Mouse (Mus musculus) liver, adult 2 months (tissue): ENCODE data around the gene Dnajc19. TPM values are rescaled to one million over a fixed set of nuclear protein-coding genes. Genes with fewer than 3 reads are reported as not detected.
A peak's percentile ranks its signal among the peaks of the same experiment; 100 is the strongest.

ENCODE experiments used
- DNase-seq: peaks from one replicate; pipeline ENCODE4 v3.0.0-alpha.2; 2011; ENCODE audit warnings: low read depth, low spot score; ENCODE audit errors: extremely low read depth
- H3K27ac ChIP-seq: fragments of 200-500 bp; replicated peaks from 2 replicates; pipeline ENCODE4 v1.5.1; 2012; ENCODE audit warnings: low read depth, mild to moderate bottlenecking, control low read depth, inconsistent platforms, low read length; ENCODE audit not compliant: insufficient read depth
- H3K27me3 ChIP-seq: fragments of 200-500 bp; 2 replicates; pipeline ENCODE4 v1.6.1; 2012; ENCODE audit warnings: mild to moderate bottlenecking, moderate library complexity, low read length, inconsistent platforms; ENCODE audit not compliant: control insufficient read depth, insufficient read depth
- H3K36me3 ChIP-seq: fragments of 200-500 bp; 2 replicates; pipeline ENCODE4 v1.6.1; 2012; ENCODE audit warnings: low read length, inconsistent platforms; ENCODE audit not compliant: control insufficient read depth, insufficient read depth
- H3K4me1 ChIP-seq: fragments of 200-500 bp; 2 replicates; pipeline ENCODE4 v1.6.1; 2011; ENCODE audit warnings: low read length; ENCODE audit not compliant: control insufficient read depth, insufficient read depth
- H3K4me3 ChIP-seq: fragments of 200-500 bp; 2 replicates; pipeline ENCODE4 v1.5.1; 2011; ENCODE audit warnings: low read depth, mild to moderate bottlenecking, control low read depth, low read length, moderate library complexity; ENCODE audit not compliant: insufficient read depth
- H3K79me2 ChIP-seq: fragments of 200-500 bp; 2 replicates; pipeline ENCODE4 v1.6.1; 2012; ENCODE audit warnings: inconsistent platforms, mild to moderate bottlenecking, low read length, moderate library complexity; ENCODE audit not compliant: control insufficient read depth, insufficient read depth
- H3K9ac ChIP-seq: fragments of 200-500 bp; 2 replicates; pipeline ENCODE4 v1.6.1; 2012; ENCODE audit warnings: low read depth, mild to moderate bottlenecking, control low read depth, inconsistent platforms, low read length
- CTCF ChIP-seq: fragments of 200-500 bp; IDR thresholded peaks from 2 replicates; pipeline ENCODE4 v1.5.1; 2011; ENCODE audit warnings: low read depth, low read length, control low read depth
- POLR2A ChIP-seq: fragments of 200-500 bp; IDR thresholded peaks from 2 replicates; pipeline ENCODE4 v1.6.1; 2011; ENCODE audit warnings: low read length, control low read depth; ENCODE audit not compliant: insufficient read depth; ENCODE audit errors: extremely low read depth
- WGBS: fragments of 180-500 bp; shearing (Covaris S2); methylation state at CpG from one replicate; pipeline ENCODE4 v1.1.7; 2018; 5-methylcytosine and 5-hydroxymethylcytosine counted together
- polyA plus RNA-seq: library from polyadenylated mRNA; depleted of rRNA; stranded (reverse); fragments of >200 nt; gene quantifications from 2 replicates; pipeline ENCODE4 v1.2.3, GENCODE M21; 2012
- total RNA-seq: library from RNA; depleted of rRNA; stranded (reverse); fragments of >200 nt; gene quantifications from 2 replicates; pipeline ENCODE4 v1.2.3, GENCODE M21; 2014

Dnajc19 gene
- total and polyA plus RNA-seq, 2 experiments: 129 to 160 TPM

GRCm38 (mm10) chr3:34035706-34036105, 45.4 kb downstream of the Dnajc19 start:
- no peak for DNase-seq
- 81% methylated on average over 3 of the region's 3 CpGs for WGBS

GRCm38 (mm10) chr3:34034803-34035202, 46.3 kb downstream of the Dnajc19 start:
- no peak overlapping the region for H3K27ac ChIP-seq
- H3K4me3 ChIP-seq: no peak overlapping the region
- H3K79me2 ChIP-seq: peaks cover 23% of the 10 kb centered on the region; the same call in 1 of the 2 replicates
- no peak overlapping the region for H3K9ac ChIP-seq
- DNase-seq: no peak
- H3K36me3 ChIP-seq: no peaks in the 10 kb centered on the region; the same call in 1 of the 2 replicates
- TF ChIP-seq POLR2A: no peak
- TF ChIP-seq CTCF: no peak
- WGBS: 47% methylated on average over 1 of the region's 1 CpGs
- peaks cover 6% of the 10 kb centered on the region for H3K4me1 ChIP-seq
- no peaks in the 10 kb centered on the region for H3K27me3 ChIP-seq

More at GRCm38 (mm10) chr3:34035706-34036105, 45.4 kb downstream of the Dnajc19 start:
- H3K27me3 ChIP-seq: no peaks in the 10 kb centered on the region
- H3K4me1 ChIP-seq: peaks cover 6% of the 10 kb centered on the region
- peaks cover 4% of the 10 kb centered on the region; the same call in 1 of the 2 replicates for H3K36me3 ChIP-seq
- no peak overlapping the region for H3K9ac ChIP-seq
- TF ChIP-seq POLR2A: no peak
- TF ChIP-seq CTCF: no peak
- no peak overlapping the region for H3K27ac ChIP-seq
- no peak overlapping the region for H3K4me3 ChIP-seq
- H3K79me2 ChIP-seq: peaks cover 23% of the 10 kb centered on the region; the same call in 1 of the 2 replicates

DNA sequence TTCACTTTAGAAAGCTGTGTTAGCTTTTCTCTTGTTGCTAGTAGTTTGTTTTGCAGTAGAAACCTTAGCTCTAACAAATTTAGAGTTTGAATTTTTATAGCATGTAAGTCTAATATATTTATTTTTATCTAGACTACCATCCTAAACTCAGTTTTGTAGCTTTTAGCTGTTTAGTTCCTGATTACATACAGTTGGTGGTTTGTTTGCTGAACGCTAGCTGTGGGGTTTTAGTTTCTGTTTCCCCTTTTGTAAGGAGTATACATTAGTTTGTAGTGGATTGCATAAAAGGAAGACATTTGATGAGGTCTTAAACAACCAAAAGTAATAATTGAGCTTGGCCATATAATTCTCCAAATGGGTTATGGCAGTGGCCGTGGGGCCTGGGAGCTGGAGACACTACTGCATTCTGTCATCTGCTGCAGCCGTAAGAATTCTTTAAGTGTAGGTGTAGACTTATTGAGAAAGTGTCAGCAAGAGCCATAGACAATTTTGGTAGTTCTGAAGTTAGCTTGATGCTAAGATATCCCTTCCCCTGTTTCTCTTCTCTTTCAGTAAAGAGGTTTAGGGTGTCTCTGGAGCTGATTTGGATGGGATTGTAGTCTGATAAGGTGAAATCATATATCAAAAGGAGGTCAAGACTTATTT, 47.3 kb downstream of the Dnajc19 start:
- H3K79me2 ChIP-seq: peaks cover 20% of the 10 kb centered on the region; the same call in 1 of the 2 replicates
- no peak overlapping the region for H3K27ac ChIP-seq
- 54% methylated on average over 3 of the region's 3 CpGs for WGBS
- H3K36me3 ChIP-seq: no peaks in the 10 kb centered on the region; the same call in 1 of the 2 replicates
- TF ChIP-seq CTCF: no peak
- TF ChIP-seq POLR2A: no peak
- no peak overlapping the region for H3K9ac ChIP-seq
- no peaks in the 10 kb centered on the region for H3K27me3 ChIP-seq
- H3K4me1 ChIP-seq: peaks cover 6% of the 10 kb centered on the region
- no peak for DNase-seq
- no peak overlapping the region for H3K4me3 ChIP-seq

- peaks cover 9% of the 10 kb centered on the region for H3K4me1 ChIP-seq
- no peak for DNase-seq
- no peak overlapping the region for H3K4me3 ChIP-seq
- TF ChIP-seq POLR2A: no peak
- TF ChIP-seq CTCF: no peak
- H3K27ac ChIP-seq: no peak overlapping the region
- no peak overlapping the region for H3K9ac ChIP-seq
- WGBS: 75% methylated on average over 3 of the region's 3 CpGs
- no peaks in the 10 kb centered on the region for H3K27me3 ChIP-seq
- no peaks in the 10 kb centered on the region; the same call in 1 of the 2 replicates for H3K36me3 ChIP-seq
- peaks cover 11% of the 10 kb centered on the region; the same call in 1 of the 2 replicates for H3K79me2 ChIP-seq
These were observed 50.5 kb downstream of the Dnajc19 start for GRCm38 (mm10) chr3:34030601-34031000.

DNA sequence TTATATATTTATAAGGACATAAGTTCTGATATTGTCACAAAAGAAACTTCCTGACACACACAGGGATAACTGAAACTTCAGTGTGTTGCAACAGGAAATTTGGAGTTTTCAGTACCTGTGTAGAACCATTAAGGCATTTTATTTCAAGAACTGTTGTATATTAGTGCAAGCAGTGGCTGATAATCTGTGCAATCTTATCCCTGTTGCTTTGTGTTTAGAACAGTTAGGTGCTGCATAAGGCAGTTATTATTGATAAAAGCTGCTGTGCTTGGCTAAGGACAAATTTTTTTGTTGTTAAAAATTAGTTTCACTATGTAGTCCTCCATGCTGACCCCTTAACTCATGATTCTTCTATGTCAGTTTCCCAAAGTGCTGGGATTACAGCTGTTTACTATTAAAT, 52.2 kb downstream of the Dnajc19 start:
- Histone ChIP-seq H3K27me3 (no peaks in the 10 kb centered on the region), H3K4me1 (peaks cover 10% of the 10 kb centered on the region), H3K79me2 (peaks cover 21% of the 10 kb centered on the region), H3K27ac (no peak overlapping the region), H3K9ac (no peak overlapping the region), H3K4me3 (no peak overlapping the region), H3K36me3 (no peaks in the 10 kb centered on the region; the same call in 1 of the 2 replicates)
- DNase-seq: no peak
- TF ChIP-seq CTCF (no peak), POLR2A (no peak)

GRCm38 (mm10) chr3:34021259-34021828, 59.8 kb downstream of the Dnajc19 start:
- no peak for TF ChIP-seq POLR2A
- no peak for TF ChIP-seq CTCF

More at GRCm38 (mm10) chr3:34021259-34021828, 59.8 kb downstream of the Dnajc19 start:
- Histone ChIP-seq H3K9ac (no peak overlapping the region), H3K4me1 (peaks cover 15% of the 10 kb centered on the region), H3K4me3 (peak overlapping the region; percentile 33; the same call in 1 of the 2 replicates), H3K79me2 (peaks cover 20% of the 10 kb centered on the region), H3K27me3 (no peaks in the 10 kb centered on the region), H3K36me3 (no peaks in the 10 kb centered on the region), H3K27ac (no peak overlapping the region)
- DNase-seq: no peak
- 41% methylated on average over 4 of the region's 4 CpGs for WGBS
